Mouse (Mus musculus): Measurements from ENCODE around the gene Chrng. TPM values are rescaled to one million over a fixed set of nuclear protein-coding genes. Genes with fewer than 3 reads are reported as not detected.

The Chrng gene
- not detected in 2 replicates for polyA plus RNA-seq (2012; ENCODE audit: insufficient read depth, low replicate concordance)

DNA sequence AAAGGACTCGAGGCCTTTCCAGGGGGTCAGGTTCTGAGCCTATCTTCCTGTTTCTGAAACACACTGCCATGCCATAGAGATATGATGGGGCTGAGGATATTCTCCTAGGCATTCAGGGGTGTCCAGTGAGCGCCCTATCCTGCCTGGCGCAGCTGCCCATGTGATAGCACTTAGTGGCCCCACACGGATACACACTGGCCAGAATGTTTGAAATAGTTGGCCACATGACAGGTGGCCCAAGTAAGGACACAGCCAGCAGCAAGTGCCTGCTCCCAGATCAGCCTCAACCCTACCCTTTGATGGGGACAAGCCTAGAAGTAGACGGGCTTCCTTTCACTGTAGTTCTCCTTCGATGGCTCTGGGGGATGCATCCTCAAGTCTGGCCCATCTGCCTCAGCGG, at the start of gene Chrng:
Gene Chrng (plus strand): TSS at position 193 of the 400 bp plus-strand sequence.
- peaks cover 14% of the 10 kb centered on the region for H3K9me3 ChIP-seq
- H3K4me1 ChIP-seq = peaks cover 15% of the 10 kb centered on the region
- no peak within 1 kb of the TSS for H3K4me3 ChIP-seq (replicated peaks)
- H3K36me3 ChIP-seq (replicated peaks; ENCODE audit: low read length) = no peaks in the 10 kb centered on the region
- peaks cover 87% of the 10 kb centered on the region for H3K27me3 ChIP-seq (replicated peaks)
- TF ChIP-seq FLI1 (IDR thresholded peaks at IDR 0.05; ENCODE audit: low read length) = no peak
- TF ChIP-seq GATA1 (IDR thresholded peaks at IDR 0.05; ENCODE audit: borderline replicate concordance, low read length) = no peak

DNA sequence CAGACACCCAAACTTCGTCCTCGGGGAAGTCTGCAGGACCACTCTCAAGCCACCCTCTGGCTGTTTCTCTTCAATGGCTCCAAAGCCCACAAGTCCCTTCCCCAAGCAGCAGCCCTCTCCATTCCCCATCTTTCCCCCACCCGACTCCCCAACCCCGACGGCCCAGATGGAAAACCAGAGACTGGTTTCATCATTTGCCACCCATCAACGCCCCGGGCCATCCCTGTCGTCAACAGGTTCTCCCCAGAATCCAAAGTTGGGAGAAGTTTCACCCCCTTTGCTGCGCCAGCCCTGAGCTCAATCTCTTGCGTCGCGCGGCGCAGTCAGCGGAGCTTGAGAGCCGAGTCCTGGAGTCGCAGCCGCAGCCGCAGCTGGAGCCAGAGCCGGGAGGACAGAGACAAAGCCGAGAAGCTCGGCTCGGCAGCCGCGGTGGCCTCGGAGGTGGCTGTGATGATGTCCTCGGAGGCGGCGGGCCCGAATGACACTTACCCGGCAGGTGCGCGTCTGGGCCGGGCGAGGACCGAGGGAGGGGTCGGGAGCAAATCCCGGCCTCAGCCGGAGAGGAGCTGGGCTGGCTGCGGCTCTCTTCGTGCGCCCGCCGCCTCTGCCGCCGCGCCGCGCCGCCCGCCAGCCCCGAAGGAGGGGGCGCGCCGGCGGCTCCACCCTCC, 48.8 kb upstream of the Chrng start:
- TF ChIP-seq FLI1 (IDR thresholded peaks at IDR 0.05; ENCODE audit: low read length) (no peak), GATA1 (IDR thresholded peaks at IDR 0.05; ENCODE audit: borderline replicate concordance, low read length) (no peak)
- H3K4me3 ChIP-seq (replicated peaks) = no peak overlapping the region
- peaks cover 11% of the 10 kb centered on the region for H3K4me1 ChIP-seq
- H3K36me3 ChIP-seq (replicated peaks; ENCODE audit: low read length) = no peaks in the 10 kb centered on the region
- H3K27me3 ChIP-seq (replicated peaks) = peaks cover 92% of the 10 kb centered on the region
- no peaks in the 10 kb centered on the region; the same call in 1 of the 2 replicates for H3K9me3 ChIP-seq

GRCm38 (mm10) chr1:87156199-87156587, 48.3 kb upstream of the Chrng start, which contains the start of gene Ecel1:
Gene Ecel1, minus strand, starts transcription at chr1:87156521.
- no peaks in the 10 kb centered on the region; the same call in 1 of the 2 replicates for H3K9me3 ChIP-seq
- H3K4me3 ChIP-seq (replicated peaks) = no peak within 1 kb of the TSS
- H3K36me3 ChIP-seq (replicated peaks; ENCODE audit: low read length) = no peaks in the 10 kb centered on the region
- TF ChIP-seq FLI1 (IDR thresholded peaks at IDR 0.05; ENCODE audit: low read length) = no peak
- no peak for TF ChIP-seq GATA1 (IDR thresholded peaks at IDR 0.05; ENCODE audit: borderline replicate concordance, low read length)
- H3K4me1 ChIP-seq = peaks cover 11% of the 10 kb centered on the region
- H3K27me3 ChIP-seq (replicated peaks) = peaks cover 92% of the 10 kb centered on the region

GRCm38 (mm10) chr1:87159396-87159795, 45.1 kb upstream of the Chrng start:
- H3K27me3 ChIP-seq (replicated peaks) = peaks cover 91% of the 10 kb centered on the region
- no peak overlapping the region for H3K4me3 ChIP-seq (replicated peaks)
- H3K36me3 ChIP-seq (replicated peaks; ENCODE audit: low read length) = no peaks in the 10 kb centered on the region
- H3K4me1 ChIP-seq = peaks cover 5% of the 10 kb centered on the region
- TF ChIP-seq GATA1 (IDR thresholded peaks at IDR 0.05; ENCODE audit: borderline replicate concordance, low read length) (no peak), FLI1 (IDR thresholded peaks at IDR 0.05; ENCODE audit: low read length) (no peak)
- H3K9me3 ChIP-seq = no peaks in the 10 kb centered on the region; the same call in 1 of the 2 replicates

DNA sequence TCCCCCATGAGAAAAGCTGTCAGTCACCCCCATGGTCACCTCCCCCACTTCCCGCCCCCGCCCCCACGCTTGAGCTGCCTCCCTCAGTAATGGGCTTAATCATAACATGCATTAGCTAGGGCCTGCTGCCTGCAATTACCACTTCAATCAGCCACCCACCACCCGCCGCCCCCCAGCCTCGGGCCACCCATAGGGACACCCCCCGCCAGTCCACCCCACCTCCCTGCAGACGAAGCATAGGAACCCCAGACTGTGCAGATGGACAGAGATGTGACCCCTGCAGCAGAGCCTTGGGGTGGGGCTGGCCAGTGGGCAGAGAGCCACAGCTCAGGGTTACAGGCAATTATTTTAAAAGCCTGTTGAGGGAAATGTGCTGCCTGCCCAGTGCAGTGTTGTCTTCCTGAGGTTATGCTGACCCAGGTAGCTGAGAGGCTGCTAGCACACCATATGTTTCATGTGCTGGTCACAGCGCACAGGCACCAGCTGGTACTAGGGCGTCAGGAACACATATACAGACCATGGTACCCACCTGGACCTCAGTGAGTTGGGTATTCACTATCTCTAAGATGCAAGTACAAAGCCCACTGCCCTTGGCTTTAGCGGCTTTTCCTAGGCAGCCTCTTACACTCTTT, 40.2 kb upstream of the Chrng start:
- no peak overlapping the region for H3K4me3 ChIP-seq (replicated peaks)
- no peaks in the 10 kb centered on the region for H3K9me3 ChIP-seq
- H3K4me1 ChIP-seq = no peaks in the 10 kb centered on the region
- no peaks in the 10 kb centered on the region for H3K36me3 ChIP-seq (replicated peaks; ENCODE audit: low read length)
- TF ChIP-seq GATA1 (IDR thresholded peaks at IDR 0.05; ENCODE audit: borderline replicate concordance, low read length) (no peak), FLI1 (IDR thresholded peaks at IDR 0.05; ENCODE audit: low read length) (no peak)
- H3K27me3 ChIP-seq (replicated peaks) = peaks cover 94% of the 10 kb centered on the region

DNA sequence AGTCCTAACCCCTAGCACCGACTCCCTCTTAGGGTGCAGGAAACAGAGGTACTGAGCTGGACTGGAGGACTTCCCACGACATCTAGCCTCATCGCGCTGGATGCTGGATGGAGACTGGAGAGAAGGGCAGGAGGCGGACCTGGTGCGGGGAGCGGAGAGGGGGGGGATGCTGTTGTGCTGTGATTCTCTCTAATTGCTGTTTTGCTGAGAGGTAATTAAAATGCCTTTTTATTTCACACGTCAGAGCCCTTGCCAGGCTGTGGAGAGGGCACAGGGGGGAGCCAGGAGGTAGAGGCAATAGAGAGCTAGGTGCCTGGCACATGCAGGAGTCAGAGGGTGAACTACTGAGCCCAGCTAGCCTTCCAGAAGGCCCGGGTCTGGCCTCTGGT, 39.7 kb upstream of the Chrng start:
- no peaks in the 10 kb centered on the region for H3K36me3 ChIP-seq (replicated peaks; ENCODE audit: low read length)
- no peaks in the 10 kb centered on the region for H3K4me1 ChIP-seq
- H3K27me3 ChIP-seq (replicated peaks) = peaks cover 97% of the 10 kb centered on the region
- TF ChIP-seq GATA1 (IDR thresholded peaks at IDR 0.05; ENCODE audit: borderline replicate concordance, low read length) (no peak), FLI1 (IDR thresholded peaks at IDR 0.05; ENCODE audit: low read length) (no peak)
- H3K9me3 ChIP-seq = no peaks in the 10 kb centered on the region
- no peak overlapping the region for H3K4me3 ChIP-seq (replicated peaks)

DNA sequence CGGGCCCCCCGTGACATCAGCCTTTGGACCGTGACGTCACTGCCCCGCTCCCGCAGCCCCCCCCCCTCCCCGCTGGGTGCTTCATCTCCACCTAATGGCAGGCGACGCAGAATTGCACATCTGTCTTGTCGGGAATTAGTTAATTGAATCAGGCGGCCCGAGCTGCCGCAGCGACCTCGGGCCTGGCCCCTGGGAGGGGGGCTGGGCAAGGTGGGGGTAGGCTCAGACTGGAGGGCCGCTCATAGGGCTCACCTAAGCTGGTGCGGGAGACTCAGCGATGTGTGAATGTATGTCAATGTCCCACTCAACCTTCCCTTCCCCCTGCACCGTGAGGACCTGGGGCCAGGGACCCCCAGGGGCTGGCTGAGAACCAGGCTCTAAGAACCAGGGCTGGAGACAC, 34.0 kb upstream of the Chrng start:
- peaks cover 93% of the 10 kb centered on the region for H3K27me3 ChIP-seq (replicated peaks)
- H3K36me3 ChIP-seq (replicated peaks; ENCODE audit: low read length) = no peaks in the 10 kb centered on the region
- H3K9me3 ChIP-seq = peaks cover 3% of the 10 kb centered on the region; the same call in 1 of the 2 replicates
- H3K4me3 ChIP-seq (replicated peaks) = no peak overlapping the region
- peaks cover 18% of the 10 kb centered on the region for H3K4me1 ChIP-seq
- TF ChIP-seq FLI1 (IDR thresholded peaks at IDR 0.05; ENCODE audit: low read length) = no peak
- TF ChIP-seq GATA1 (IDR thresholded peaks at IDR 0.05; ENCODE audit: borderline replicate concordance, low read length) = no peak

GRCm38 (mm10) chr1:87171312-87171711, 33.1 kb upstream of the Chrng start:
- H3K4me3 ChIP-seq (replicated peaks) = no peak overlapping the region
- peaks cover 24% of the 10 kb centered on the region for H3K4me1 ChIP-seq
- peaks cover 93% of the 10 kb centered on the region for H3K27me3 ChIP-seq (replicated peaks)
- TF ChIP-seq FLI1 (IDR thresholded peaks at IDR 0.05; ENCODE audit: low read length) (no peak), GATA1 (IDR thresholded peaks at IDR 0.05; ENCODE audit: borderline replicate concordance, low read length) (no peak)
- H3K36me3 ChIP-seq (replicated peaks; ENCODE audit: low read length) = no peaks in the 10 kb centered on the region
- peaks cover 3% of the 10 kb centered on the region; the same call in 1 of the 2 replicates for H3K9me3 ChIP-seq

DNA sequence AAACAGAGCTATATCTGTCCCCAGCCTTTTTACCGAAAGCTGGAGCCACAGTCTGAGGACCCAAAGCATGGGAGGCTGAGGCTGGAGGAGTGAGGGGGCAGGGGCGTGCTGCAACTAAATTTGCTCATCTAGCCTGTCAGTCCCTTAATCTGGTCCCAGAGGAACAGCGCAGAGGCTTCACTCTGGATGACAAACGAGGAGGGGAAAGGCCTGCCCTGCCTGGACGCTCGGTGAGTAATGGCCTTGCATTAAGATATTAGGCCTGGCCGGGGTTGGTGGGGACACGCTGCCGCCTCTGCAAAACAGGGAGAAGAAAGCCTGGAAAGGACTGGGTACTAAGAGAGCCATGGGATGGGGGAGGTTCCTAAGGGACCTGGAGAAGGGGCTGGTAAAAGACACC, 32.1 kb upstream of the Chrng start:
- H3K36me3 ChIP-seq (replicated peaks; ENCODE audit: low read length) = no peaks in the 10 kb centered on the region
- H3K27me3 ChIP-seq (replicated peaks) = peaks cover 93% of the 10 kb centered on the region
- TF ChIP-seq FLI1 (IDR thresholded peaks at IDR 0.05; ENCODE audit: low read length) (no peak), GATA1 (IDR thresholded peaks at IDR 0.05; ENCODE audit: borderline replicate concordance, low read length) (no peak)
- peaks cover 24% of the 10 kb centered on the region for H3K4me1 ChIP-seq
- peaks cover 3% of the 10 kb centered on the region; the same call in 1 of the 2 replicates for H3K9me3 ChIP-seq
- H3K4me3 ChIP-seq (replicated peaks) = no peak overlapping the region

Measured in megakaryocyte, embryonic 14.5 days (primary cell).